Mouse (Mus musculus) cerebellum, adult 2 months (tissue): ENCODE results near the gene Imp3.

Experiments
- CTCF ChIP-seq: fragments of 200-500 bp; IDR thresholded peaks from 2 replicates; pipeline ENCODE4 v1.5.1; 2011; ENCODE audit warnings: low read depth, mild to moderate bottlenecking, control low read depth, low read length, moderate library complexity, borderline replicate concordance; ENCODE audit not compliant: insufficient read depth
- POLR2A ChIP-seq: fragments of 200-500 bp; IDR thresholded peaks from 2 replicates; pipeline ENCODE4 v1.6.1; 2011; ENCODE audit warnings: low read length, control low read depth, borderline replicate concordance; ENCODE audit not compliant: insufficient read depth

DNA sequence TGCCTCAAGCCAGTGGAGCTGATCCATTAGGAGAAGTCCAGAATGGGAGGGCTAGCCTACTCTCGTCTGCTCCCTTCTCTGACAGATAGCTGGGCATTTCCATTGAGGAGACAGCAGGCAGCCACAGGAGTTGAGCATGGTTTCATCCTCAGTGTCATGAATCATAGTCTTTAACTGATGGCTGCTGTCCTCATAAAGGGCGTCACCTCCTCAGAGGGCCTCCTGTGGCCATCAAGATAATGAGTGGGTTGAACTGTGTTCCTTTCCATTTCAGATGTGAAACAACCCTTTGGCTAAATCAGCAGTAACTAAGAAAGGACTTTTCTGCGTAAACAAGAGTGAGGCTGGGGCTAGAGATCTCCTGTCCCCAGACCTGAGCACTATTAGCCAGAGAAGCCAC lies 33.6 kb upstream of the Imp3 start:
- no peak for TF ChIP-seq POLR2A
- TF ChIP-seq CTCF, result no peak
